Mouse (Mus musculus): ENCODE data around the gene Medag. TPM values are rescaled to one million over a fixed set of nuclear protein-coding genes. Genes with fewer than 3 reads are reported as not detected.

The Medag gene
- total RNA-seq (2023), result not detected

DNA sequence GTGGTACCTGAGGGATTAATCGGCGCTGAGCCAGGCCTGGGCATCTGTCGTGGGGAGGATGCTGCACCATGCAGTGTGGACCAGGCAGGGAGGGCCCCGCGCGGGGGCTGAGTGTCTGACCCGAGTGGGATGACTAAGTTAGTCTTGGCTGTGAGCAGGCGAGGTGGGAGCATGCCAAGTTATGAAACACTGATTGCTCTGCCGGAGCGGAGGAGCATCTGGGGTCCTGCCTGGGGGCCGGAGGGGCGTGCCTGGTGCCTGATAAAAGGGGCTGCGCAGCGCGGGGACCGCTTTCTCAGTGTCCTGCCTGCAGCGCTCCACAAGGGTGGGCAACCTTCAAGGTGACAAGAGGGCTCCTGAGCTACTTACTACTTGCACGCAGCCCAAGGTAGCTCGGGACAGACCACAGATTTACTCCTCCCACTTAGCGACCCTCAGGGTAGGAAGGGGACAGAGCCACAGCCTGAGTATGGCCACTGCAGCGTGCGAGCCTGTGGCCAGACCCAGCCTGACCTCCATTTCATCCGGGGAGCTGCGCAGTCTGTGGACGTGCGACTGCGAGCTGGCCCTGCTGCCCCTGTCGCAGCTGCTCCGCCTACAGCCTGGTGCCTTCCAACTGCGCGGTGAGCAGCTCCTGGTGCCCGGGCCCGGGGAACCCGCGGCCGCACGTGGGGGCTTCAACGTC is at the start of gene Medag:
Gene Medag (plus strand): TSS at position 241 of the 685 bp plus-strand sequence.

GRCm38 (mm10) chr5:149439531-149440179 is 28.1 kb downstream of the Medag start, which contains the start of gene Tex26:
TSS of gene Tex26 (plus strand) at chr5:149439660.

Other genes starting within 250 kb of the Medag start
- gene Uspl1, start 227.4 kb upstream of the Medag start, total RNA-seq (2023), result 10 to 100 TPM; 20.7 to 21.6 TPM
- gene Hmgb1, start 227.3 kb upstream of the Medag start, total RNA-seq (2023), result 100 to 1,000 TPM; 277 to 291 TPM
- 1,000 to 10,000 TPM; 1,369 to 1,492 TPM for gene Alox5ap, start 147.0 kb upstream of the Medag start, total RNA-seq (2023)
- gene Tex26, start 27.9 kb downstream of the Medag start, total RNA-seq (2023), result not detected
- gene Wdr95, start 116.9 kb downstream of the Medag start, total RNA-seq (2023), result not detected
- gene Hsph1, start 224.6 kb downstream of the Medag start, total RNA-seq (2023), result 10 to 100 TPM; 30.8 to 47.1 TPM

All from neutrophil, adult 83 days (primary cell).